Mouse (Mus musculus): ENCODE measurements around the gene Myl3.

Gene Myl3

GRCm38 (mm10) chr9:110743456-110744323 lies 2.0 kb downstream of the Myl3 start:
- ChIA-PET CTCF (interaction anchor here in 3 of 4 experiments (0.5 to 1.8 kb wide), 7 partner anchors 10 to 294 kb away, joined by 3 to 8 read pairs (median 4); no protein-coding TSS in a partner anchor), POLR2A (interaction anchor here in 2 of 4 experiments (0.6 to 2.8 kb wide), 19 partner anchors 10 to 336 kb away, joined by 3 to 18 read pairs (median 4); partner anchors contain the start of genes Ptpn23 (in 1 of the 2) and Tmie (in 1 of the 2))

- ChIA-PET POLR2A (interaction anchor here in 3 of 4 experiments (0.5 to 1.9 kb wide), 7 partner anchors 10 to 396 kb away, joined by 3 to 6 read pairs (median 4); no protein-coding TSS in a partner anchor), CTCF (interaction anchor here in 3 of 4 experiments (0.8 to 1.9 kb wide), 6 partner anchors 14 to 413 kb away, joined by 3 to 6 read pairs (median 4); partner anchors contain the start of gene Scap (in 1 of the 3))
Observed at GRCm38 (mm10) chr9:110745752-110746151, 4.1 kb downstream of the Myl3 start.

GRCm38 (mm10) chr9:110746238-110746637 lies 4.6 kb downstream of the Myl3 start:
- ChIA-PET POLR2A (interaction anchor here in 3 of 4 experiments (0.5 to 1.9 kb wide), 9 partner anchors 10 to 396 kb away, joined by 3 to 7 read pairs (median 4); no protein-coding TSS in a partner anchor), CTCF (interaction anchor here in 3 of 4 experiments (0.7 to 1.9 kb wide), 6 partner anchors 9 to 413 kb away, joined by 3 to 6 read pairs (median 4); partner anchors contain the start of gene Scap (in 1 of the 3))

- CTCF ChIA-PET = interaction anchor here (0.5 to 1.9 kb wide), 9 partner anchors 9 to 250 kb away, joined by 3 to 5 read pairs (median 4); no protein-coding TSS in a partner anchor
- POLR2A ChIA-PET = interaction anchor here in 1 of 4 experiments (0.6 to 1.9 kb wide), 3 partner anchors 9 to 200 kb away, joined by 3 to 7 read pairs (median 6); no protein-coding TSS in a partner anchor
Observed at GRCm38 (mm10) chr9:110746961-110747360, 5.3 kb downstream of the Myl3 start, which contains the start of gene Pth1r. Pth1r (minus strand) TSS chr9:110747145.

- CTCF ChIA-PET = interaction anchor here in 2 of 4 experiments (0.6 to 1.9 kb wide), 3 partner anchors 9 to 33 kb away, joined by 3 to 5 read pairs (median 3); no protein-coding TSS in a partner anchor
Observed at GRCm38 (mm10) chr9:110748451-110748850, 6.8 kb downstream of the Myl3 start.

GRCm38 (mm10) chr9:110750404-110751187 lies 8.9 kb downstream of the Myl3 start:
- ChIA-PET POLR2A (interaction anchor here in 2 of 4 experiments (0.6 to 1.3 kb wide), 5 partner anchors 8 to 90 kb away, joined by 3 to 4 read pairs (median 3); no protein-coding TSS in a partner anchor), CTCF (interaction anchor here in 2 of 4 experiments (0.6 to 0.7 kb wide), 2 partner anchors 29 to 31 kb away, joined by 3 to 4 read pairs; no protein-coding TSS in a partner anchor)

More at GRCm38 (mm10) chr9:110748451-110748850, 6.8 kb downstream of the Myl3 start:
- POLR2A ChIA-PET = interaction anchor here in 1 of 4 experiments (1.6 kb wide), 1 partner anchor 10 kb away, joined by 4 read pairs; no protein-coding TSS in a partner anchor

- CTCF ChIA-PET = interaction anchor here in 1 of 4 experiments (0.6 kb wide), 1 partner anchor 90 kb away, joined by 5 read pairs; no protein-coding TSS in a partner anchor
- POLR2A ChIA-PET = interaction anchor here in 2 of 4 experiments (1.0 to 1.3 kb wide), 3 partner anchors 9 to 19 kb away, joined by 3 to 4 read pairs (median 3); no protein-coding TSS in a partner anchor
Observed at GRCm38 (mm10) chr9:110751412-110751811, 9.8 kb downstream of the Myl3 start.

- ChIA-PET POLR2A (interaction anchor here in 3 of 4 experiments (0.6 to 1.3 kb wide), 3 partner anchors 9 to 338 kb away, joined by 3 to 6 read pairs (median 4); no protein-coding TSS in a partner anchor), CTCF (interaction anchor here in 2 of 4 experiments (1.5 to 2.0 kb wide), 2 partner anchors 9 to 341 kb away, joined by 4 read pairs; no protein-coding TSS in a partner anchor)
Observed at GRCm38 (mm10) chr9:110752917-110753435, 11.3 kb downstream of the Myl3 start.

GRCm38 (mm10) chr9:110753773-110754172 lies 12.1 kb downstream of the Myl3 start:
- ChIA-PET CTCF (interaction anchor here in 3 of 4 experiments (0.6 to 2.0 kb wide), 3 partner anchors 10 to 728 kb away, joined by 4 to 7 read pairs (median 4); no protein-coding TSS in a partner anchor), POLR2A (interaction anchor here in 3 of 4 experiments (0.6 to 1.3 kb wide), 3 partner anchors 10 to 339 kb away, joined by 3 to 6 read pairs (median 4); no protein-coding TSS in a partner anchor)

- ChIA-PET CTCF (interaction anchor here in 2 of 4 experiments (0.8 to 1.1 kb wide), 2 partner anchors 30 to 165 kb away, joined by 3 to 4 read pairs; no protein-coding TSS in a partner anchor), POLR2A (interaction anchor here in 1 of 4 experiments (1.4 kb wide), 1 partner anchor 9 kb away, joined by 4 read pairs; no protein-coding TSS in a partner anchor)
Observed at GRCm38 (mm10) chr9:110757816-110758215, 16.2 kb downstream of the Myl3 start.

- ChIA-PET POLR2A (interaction anchor here in 2 of 4 experiments (0.7 to 1.7 kb wide), 5 partner anchors 9 to 104 kb away, joined by 3 to 7 read pairs (median 3); partner anchors contain the start of gene Pth1r (in 1 of the 2)), CTCF (interaction anchor here (0.8 to 3.1 kb wide), 9 partner anchors 12 to 164 kb away, joined by 3 to 14 read pairs (median 4); partner anchors contain the start of gene Pth1r (in 1 of the 4))
Observed at GRCm38 (mm10) chr9:110758605-110759004, 16.9 kb downstream of the Myl3 start.

GRCm38 (mm10) chr9:110759265-110759664 lies 17.6 kb downstream of the Myl3 start:
- CTCF ChIA-PET = interaction anchor here (0.5 to 3.1 kb wide), 16 partner anchors 9 to 341 kb away, joined by 3 to 14 read pairs (median 3); partner anchors contain the start of gene Pth1r (in 1 of the 4)
- POLR2A ChIA-PET = interaction anchor here in 2 of 4 experiments (0.5 to 1.7 kb wide), 7 partner anchors 10 to 105 kb away, joined by 3 to 7 read pairs (median 4); partner anchors contain the start of gene Pth1r (in 1 of the 2)

- CTCF ChIA-PET = interaction anchor here (0.8 to 3.1 kb wide), 5 partner anchors 18 to 110 kb away, joined by 3 to 14 read pairs (median 4); no protein-coding TSS in a partner anchor
Observed at GRCm38 (mm10) chr9:110760886-110761285, 19.2 kb downstream of the Myl3 start.

GRCm38 (mm10) chr9:110762763-110763162 lies 21.1 kb downstream of the Myl3 start:
- POLR2A ChIA-PET = interaction anchor here in 2 of 4 experiments (0.7 to 2.3 kb wide), 2 partner anchors 19 to 109 kb away, joined by 4 to 5 read pairs; partner anchors contain the start of gene Nbeal2 (in 1 of the 2)
- CTCF ChIA-PET = interaction anchor here in 2 of 4 experiments (0.6 to 1.9 kb wide), 4 partner anchors 18 to 108 kb away, joined by 3 to 5 read pairs (median 4); no protein-coding TSS in a partner anchor

More at GRCm38 (mm10) chr9:110760886-110761285, 19.2 kb downstream of the Myl3 start:
- POLR2A ChIA-PET = interaction anchor here in 3 of 4 experiments (0.6 to 1.1 kb wide), 6 partner anchors 9 to 428 kb away, joined by 3 to 7 read pairs (median 3); partner anchors contain the start of gene Scap (in 1 of the 3)

GRCm38 (mm10) chr9:110763405-110763804 lies 21.7 kb downstream of the Myl3 start:
- CTCF ChIA-PET = interaction anchor here in 3 of 4 experiments (0.6 to 2.3 kb wide), 5 partner anchors 18 to 108 kb away, joined by 3 to 10 read pairs (median 4); no protein-coding TSS in a partner anchor
- POLR2A ChIA-PET = interaction anchor here in 2 of 4 experiments (1.2 to 2.3 kb wide), 3 partner anchors 18 to 159 kb away, joined by 3 to 5 read pairs (median 3); no protein-coding TSS in a partner anchor

- ChIA-PET CTCF (interaction anchor here in 2 of 4 experiments (0.8 to 1.3 kb wide), 2 partner anchors 9 kb away, joined by 3 read pairs; no protein-coding TSS in a partner anchor), POLR2A (no interaction called here)
Observed at GRCm38 (mm10) chr9:110772336-110772735, 30.7 kb downstream of the Myl3 start.

Measured in embryonic stem cell, embryonic (primary cell).